In genomic region chr6:55496201-55496600, GRCm38 (mm10) we compare ENCODE assay signal across 21 mouse cellular contexts.
DNase-seq lines count a peak whose midpoint lies in the region; ATAC-seq lines count a peak whose summit lies in the region.
"Had no signal": no experiment of that assay in that cellular context is flagged by ENCODE, and none has a peak within 500 bp of the region (broad histone marks: within the 10 kb centered on the region; RNA-seq: fewer than 3 reads in every experiment).

No protein-coding gene starts in this region.

- peak; percentile 56 for ATAC-seq in frontal cortex, adult (ENCODE audit: low TSS enrichment)
- ATAC-seq: activated CD4-positive, CD25-positive, alpha-beta regulatory T cell, adult 4 months; CD4-positive, CD25-positive, alpha-beta regulatory T cell, adult 4 months; forebrain, embryonic 14.5 days; forebrain, embryonic 16.5 days; Patski had no signal

- no peak for DNase-seq in frontal cortex, postnatal 36 days (ENCODE audit: low spot score in 2 of 2)
- DNase-seq in layer of hippocampus, adult 9-11 months: peak; percentile 42
- DNase-seq in layer of hippocampus, adult 11-12 months (ENCODE audit: low spot score): no peak
- DNase-seq in right cerebral cortex, adult 18-20 months: peak; percentile 37
- DNase-seq in right cerebral cortex, postnatal 4 days: no peak
- DNase-seq: adrenal gland, adult 8-10 months; adrenal gland, postnatal 36 days; B cell, adult 2 months; cerebellum, adult 11 months; cerebellum, adult 18-20 months; cerebellum, adult 8-10 months; cerebellum, adult 9-11 months; cerebellum, postnatal 14 days; cerebellum, postnatal 36 days; embryo, embryonic 11 days had no signal

Comparison
In these comparisons a context has a peak if more than half of its experiments do, and no peak if none do; other contexts are left out.
1. DNase-seq: peak in layer of hippocampus, adult 9-11 months (single experiment) and right cerebral cortex, adult 18-20 months (single experiment); none in frontal cortex, postnatal 36 days (0 of 2), layer of hippocampus, adult 11-12 months (single experiment) and right cerebral cortex, postnatal 4 days (single experiment).